Mouse (Mus musculus) intestine, embryonic 16.5 days (tissue): ENCODE measurements around the gene Plxnd1. TPM values are rescaled to one million over a fixed set of nuclear protein-coding genes. Genes with fewer than 3 reads are reported as not detected.
A peak's percentile ranks its signal among the peaks of the same experiment; 100 is the strongest.

Experiments
- ATAC-seq: fragments of 200-750 bp; cut with Nextera tagmentation; 2 replicates; pipeline ENCODE4 v1.8.0; 2017; ENCODE audit warnings: moderate TSS enrichment, moderate library complexity
- H3K27ac ChIP-seq: fragments of 300-500 bp; sonication (generic); 2 replicates; pipeline ENCODE4 v1.5.1; 2014; ENCODE audit warnings: mild to moderate bottlenecking, low read length
- H3K27me3 ChIP-seq: fragments of 300-500 bp; sonication (generic); replicated peaks from 2 replicates; pipeline ENCODE4 v1.6.1; 2014; ENCODE audit warnings: low read length, control low read depth, mixed read lengths; ENCODE audit not compliant: control insufficient read depth, insufficient read depth
- H3K36me3 ChIP-seq: fragments of 300-500 bp; sonication (generic); 2 replicates; pipeline ENCODE4 v1.6.1; 2014; ENCODE audit warnings: low read length, control low read depth; ENCODE audit not compliant: control insufficient read depth, insufficient read depth
- H3K4me1 ChIP-seq: fragments of 300-500 bp; sonication (generic); 2 replicates; pipeline ENCODE4 v1.6.1; 2014; ENCODE audit warnings: low read length, control low read depth, mixed read lengths; ENCODE audit not compliant: control insufficient read depth, insufficient read depth
- H3K4me2 ChIP-seq: fragments of 300-500 bp; sonication (generic); 2 replicates; pipeline ENCODE4 v1.6.1; 2014; ENCODE audit warnings: low read depth, low read length, control low read depth
- H3K4me3 ChIP-seq: fragments of 300-500 bp; sonication (generic); 2 replicates; pipeline ENCODE4 v1.5.1; 2014; ENCODE audit warnings: mild to moderate bottlenecking, low read length
- H3K9ac ChIP-seq: fragments of 300-500 bp; sonication (generic); 2 replicates; pipeline ENCODE4 v1.6.1; 2014; ENCODE audit warnings: low read depth, low read length
- H3K9me3 ChIP-seq: fragments of 300-500 bp; sonication (generic); 2 replicates; pipeline ENCODE4 v1.6.1; 2016; ENCODE audit warnings: low read length, control low read depth; ENCODE audit not compliant: control insufficient read depth
- WGBS: fragments of 180-500 bp; shearing (Covaris S2); extraction: QIAGEN DNeasy Blood & Tissue Kit; methylation state at CpG from one replicate; pipeline ENCODE4 v1.1.7; 2014; 5-methylcytosine and 5-hydroxymethylcytosine counted together
- polyA plus RNA-seq: library from polyadenylated mRNA; unstranded; fragments of >200 nt; fragmentation: Nextera tagmentation; extraction: Ambion mirVana; gene quantifications from 2 replicates; pipeline ENCODE4 v1.2.1, GENCODE M21; 2015

The Plxnd1 gene
- polyA plus RNA-seq, 1 experiment from 2014 or later = 19.3 TPM

DNA sequence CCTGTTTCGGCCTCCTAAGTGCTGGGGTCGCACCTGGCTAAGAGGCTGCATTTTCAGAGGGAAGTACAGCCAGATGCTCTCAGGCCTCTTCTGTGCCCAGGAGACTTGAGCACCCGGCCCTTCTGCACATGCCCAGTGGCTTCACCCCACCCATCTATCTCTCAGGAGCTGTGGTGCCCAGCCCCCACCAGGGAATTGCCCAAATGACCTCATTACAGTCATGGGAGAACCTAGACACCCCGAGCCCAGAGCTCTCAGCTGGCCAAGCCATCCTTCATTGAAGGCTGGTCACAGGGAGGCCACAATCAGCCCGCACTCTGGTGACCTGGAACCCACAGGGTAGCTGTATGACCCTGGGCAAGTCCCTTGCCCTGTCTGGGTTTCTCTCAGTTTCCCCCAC lies 5.8 kb downstream of the Plxnd1 start:
- ATAC-seq = no peak
- Histone ChIP-seq H3K27me3 (peaks cover 18% of the 10 kb centered on the region), H3K36me3 (no peaks in the 10 kb centered on the region), H3K9me3 (no peaks in the 10 kb centered on the region), H3K4me3 (peak overlapping the region; percentile 21; the same call in 1 of the 2 replicates), H3K27ac (no peak overlapping the region), H3K4me2 (peak overlapping the region; percentile 19; the same call in 1 of the 2 replicates), H3K4me1 (peaks cover 64% of the 10 kb centered on the region), H3K9ac (no peak overlapping the region)
- WGBS = 74% methylated on average over 5 of the region's 5 CpGs

DNA sequence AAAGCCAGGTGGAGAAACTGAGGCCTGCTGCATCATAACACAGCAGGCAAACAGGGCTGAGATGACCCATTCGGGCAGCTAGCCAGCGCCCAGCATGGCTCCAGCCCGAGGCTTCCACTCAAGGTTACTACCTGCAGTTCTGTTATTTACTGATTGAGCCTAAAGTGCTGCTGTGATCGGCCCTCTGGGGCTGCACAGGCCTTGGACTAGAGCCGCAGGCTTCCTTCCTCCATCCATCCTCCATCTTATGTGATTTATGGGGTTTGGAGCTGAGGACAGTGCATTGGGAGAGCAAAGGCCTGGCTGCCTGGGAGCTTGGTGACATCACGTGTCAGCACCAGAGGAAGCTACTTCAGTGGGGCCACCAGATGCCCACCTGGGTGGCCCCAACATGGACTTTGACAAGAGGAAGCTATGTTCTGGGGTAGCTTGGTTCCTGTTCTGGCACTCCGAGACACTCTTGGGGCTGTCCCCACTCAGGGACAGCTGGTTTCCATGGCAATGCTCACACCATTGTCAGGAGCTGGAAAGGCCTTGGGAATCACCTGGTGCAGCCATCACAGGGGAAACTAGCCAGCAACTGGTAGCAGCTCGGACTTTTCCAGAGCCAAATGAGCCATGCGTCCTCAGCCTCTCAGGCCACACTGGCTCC lies 7.6 kb downstream of the Plxnd1 start:
- Histone ChIP-seq H3K27ac (peak overlapping the region; percentile 57), H3K27me3 (peaks cover 3% of the 10 kb centered on the region; the same call in 1 of the 2 replicates), H3K4me1 (peaks cover 63% of the 10 kb centered on the region), H3K9ac (peak overlapping the region; percentile 7; the same call in 1 of the 2 replicates), H3K36me3 (no peaks in the 10 kb centered on the region), H3K4me2 (0 out of 2 replicates have a peak overlapping the region, but pooled peaks have one; percentile 22), H3K9me3 (no peaks in the 10 kb centered on the region), H3K4me3 (no peak overlapping the region)
- WGBS = 54% methylated on average over 9 of the region's 9 CpGs
- no peak for ATAC-seq

DNA sequence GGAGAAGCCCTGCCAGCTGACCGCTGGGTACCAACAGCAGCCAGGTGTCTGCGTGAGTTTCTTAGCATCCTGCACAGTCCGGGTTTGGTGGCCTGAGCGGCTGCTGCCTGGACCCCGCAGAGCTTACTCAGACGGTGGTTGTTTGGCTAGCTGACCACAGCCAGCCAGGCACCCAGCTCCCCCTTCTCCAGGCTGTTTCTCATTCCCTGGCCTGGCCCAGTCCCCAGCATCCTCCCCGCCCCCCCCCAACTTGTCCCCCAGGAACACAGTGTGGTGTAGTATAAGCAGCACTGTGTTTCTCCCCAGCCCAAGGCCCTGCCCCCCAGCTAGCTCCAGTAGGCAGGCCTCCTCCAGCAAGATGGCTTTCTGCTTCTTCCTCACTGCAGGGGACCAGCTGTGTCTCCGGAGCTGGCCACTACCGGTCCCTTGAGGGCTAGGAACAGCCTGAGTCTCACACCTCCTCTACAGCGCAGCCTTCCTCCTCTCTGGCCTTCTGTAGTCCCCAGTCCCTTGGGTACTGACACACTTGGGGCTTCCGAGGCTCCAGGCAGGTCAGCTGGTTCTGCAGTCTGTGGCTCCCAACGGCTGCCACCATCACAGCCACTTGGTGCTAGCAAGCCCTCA lies 8.2 kb downstream of the Plxnd1 start:
- H3K9ac ChIP-seq = peak overlapping the region; percentile 7; the same call in 1 of the 2 replicates
- H3K36me3 ChIP-seq = no peaks in the 10 kb centered on the region
- ATAC-seq = no peak
- peaks cover 3% of the 10 kb centered on the region; the same call in 1 of the 2 replicates for H3K27me3 ChIP-seq
- peaks cover 60% of the 10 kb centered on the region for H3K4me1 ChIP-seq
- 60% methylated on average over 12 of the region's 12 CpGs for WGBS
- peak overlapping the region; percentile 22; the same call in 1 of the 2 replicates for H3K4me2 ChIP-seq
- peak overlapping the region; percentile 57 for H3K27ac ChIP-seq
- no peak overlapping the region; the same call in 1 of the 2 replicates for H3K4me3 ChIP-seq
- no peaks in the 10 kb centered on the region for H3K9me3 ChIP-seq

DNA sequence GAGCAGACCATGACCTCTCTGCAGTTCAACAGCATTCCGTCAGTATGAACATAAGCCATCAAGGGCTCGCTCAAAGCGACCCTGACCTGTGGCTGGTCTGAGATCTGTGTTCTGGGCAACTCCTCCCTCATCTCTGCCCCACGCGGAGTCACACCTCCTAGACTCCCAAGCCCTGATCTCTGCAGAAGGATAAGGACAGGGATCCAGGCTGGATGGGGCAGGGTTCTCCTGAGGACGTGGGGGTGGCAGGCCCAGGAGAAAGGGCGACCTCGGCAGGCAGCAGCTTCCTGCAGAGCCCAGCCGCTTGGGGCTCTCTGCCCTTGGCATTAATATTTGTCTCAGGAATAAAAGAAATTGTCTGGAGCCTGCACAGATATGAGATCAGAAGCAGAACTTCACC lies 9.2 kb downstream of the Plxnd1 start:
- peak overlapping the region; percentile 32; the same call in 1 of the 2 replicates for H3K9ac ChIP-seq
- no peak for ATAC-seq
- peaks cover 3% of the 10 kb centered on the region; the same call in 1 of the 2 replicates for H3K27me3 ChIP-seq
- H3K4me2 ChIP-seq = peak overlapping the region; percentile 9; the same call in 1 of the 2 replicates
- no peaks in the 10 kb centered on the region for H3K9me3 ChIP-seq
- peaks cover 54% of the 10 kb centered on the region for H3K4me1 ChIP-seq
- WGBS = 43% methylated on average over 9 of the region's 9 CpGs
- no peaks in the 10 kb centered on the region for H3K36me3 ChIP-seq
- no peak overlapping the region for H3K4me3 ChIP-seq
- peak overlapping the region; percentile 16 for H3K27ac ChIP-seq

DNA sequence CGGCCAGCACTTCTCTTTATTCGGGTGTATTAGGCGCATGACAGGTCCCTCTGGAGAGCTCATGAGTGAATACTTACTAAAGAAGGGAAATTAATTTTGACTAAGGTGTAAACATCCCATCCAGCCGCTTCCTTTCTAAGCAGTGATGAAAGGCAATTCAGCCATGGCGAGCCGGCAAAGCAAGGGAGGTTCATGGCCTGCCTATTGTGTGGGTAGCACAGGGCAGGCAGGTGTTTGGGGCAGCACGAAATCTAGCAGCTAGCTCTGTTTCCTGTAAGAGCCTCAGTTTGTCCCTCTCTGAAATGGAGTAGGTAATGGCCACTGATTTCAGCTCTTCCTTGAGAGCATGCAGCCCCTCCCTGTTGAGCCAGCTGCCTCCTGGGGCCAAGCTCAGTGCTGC lies 10.2 kb downstream of the Plxnd1 start:
- peaks cover 55% of the 10 kb centered on the region for H3K4me1 ChIP-seq
- 0 out of 2 replicates have a peak overlapping the region, but pooled peaks have one; percentile 20 for H3K27ac ChIP-seq
- H3K4me2 ChIP-seq = no peak overlapping the region

DNA sequence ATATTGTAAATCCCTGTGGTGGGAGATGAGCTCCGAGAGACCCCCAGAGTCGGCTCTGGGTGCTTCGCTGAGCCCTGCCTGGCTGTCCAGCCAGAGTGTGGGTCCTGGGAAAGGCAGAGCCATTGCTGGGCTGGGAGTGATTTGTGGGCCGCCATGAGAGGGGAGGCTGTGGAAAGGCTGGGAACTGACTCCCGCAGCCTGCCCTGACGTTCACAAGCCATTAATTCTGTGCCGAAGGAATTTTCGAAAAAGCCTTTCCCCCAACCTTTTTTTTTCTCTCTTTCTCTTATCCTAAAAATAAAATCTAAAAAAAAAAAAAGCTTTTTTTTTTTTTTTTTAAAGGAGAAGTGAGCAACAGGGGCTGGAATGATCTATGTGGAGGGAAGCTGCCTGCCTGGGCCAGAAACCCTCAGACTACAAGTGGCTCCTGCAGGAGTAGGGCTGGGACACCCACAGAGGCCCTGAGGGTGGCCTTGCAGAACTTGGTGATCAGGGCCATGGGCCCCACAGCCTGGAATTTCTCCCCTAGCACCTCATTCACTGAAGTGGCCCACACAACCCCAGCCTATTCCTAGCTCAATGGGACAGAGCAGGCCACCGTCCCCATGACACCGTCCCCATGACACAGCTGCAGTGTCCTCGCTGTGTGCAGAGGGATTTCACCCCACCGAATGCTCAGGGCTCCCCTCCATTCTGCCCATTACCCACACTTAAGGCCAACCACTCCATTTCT lies 11.3 kb downstream of the Plxnd1 start:
- Histone ChIP-seq H3K36me3 (no peaks in the 10 kb centered on the region), H3K9ac (peak overlapping the region; percentile 34), H3K4me1 (peaks cover 50% of the 10 kb centered on the region), H3K27me3 (peaks cover 3% of the 10 kb centered on the region; the same call in 1 of the 2 replicates), H3K9me3 (no peaks in the 10 kb centered on the region), H3K4me2 (no peak overlapping the region), H3K27ac (peak overlapping the region; percentile 84), H3K4me3 (no peak overlapping the region)
- WGBS = 56% methylated on average over 12 of the region's 12 CpGs
- ATAC-seq = no peak

More for the DNA sequence above, 10.2 kb downstream of the Plxnd1 start:
- no peak overlapping the region for H3K9ac ChIP-seq
- H3K27me3 ChIP-seq = peaks cover 3% of the 10 kb centered on the region; the same call in 1 of the 2 replicates
- H3K36me3 ChIP-seq = no peaks in the 10 kb centered on the region
- no peak for ATAC-seq
- H3K9me3 ChIP-seq = no peaks in the 10 kb centered on the region
- 63% methylated on average over 7 of the region's 7 CpGs for WGBS
- no peak overlapping the region for H3K4me3 ChIP-seq

DNA sequence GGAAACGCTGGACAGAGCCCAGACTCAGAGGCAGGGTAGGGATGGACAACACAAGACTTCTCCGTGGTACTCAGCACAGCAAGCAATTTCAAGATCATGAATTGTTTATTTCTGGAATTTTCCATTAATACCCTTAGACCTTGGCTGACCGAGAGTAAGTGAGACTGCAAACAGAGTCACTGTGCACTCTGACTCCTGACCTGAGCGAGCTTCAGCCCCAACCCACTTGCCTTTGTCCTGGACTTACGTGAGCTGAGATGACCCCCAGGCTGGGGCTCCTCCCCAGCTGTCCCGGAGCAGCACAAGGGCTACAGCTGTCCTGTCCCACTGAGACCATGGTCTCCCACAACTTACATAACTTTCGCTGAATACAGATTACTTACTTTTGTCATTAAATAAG lies 11.9 kb downstream of the Plxnd1 start:
- Histone ChIP-seq H3K27me3 (peaks cover 3% of the 10 kb centered on the region; the same call in 1 of the 2 replicates), H3K4me1 (peaks cover 50% of the 10 kb centered on the region), H3K36me3 (no peaks in the 10 kb centered on the region), H3K4me2 (no peak overlapping the region; the same call in 1 of the 2 replicates), H3K9ac (peak overlapping the region; percentile 34; the same call in 1 of the 2 replicates), H3K9me3 (no peaks in the 10 kb centered on the region), H3K4me3 (no peak overlapping the region), H3K27ac (peak overlapping the region; percentile 84)
- WGBS = 53% methylated on average over 7 of the region's 7 CpGs
- no peak for ATAC-seq

DNA sequence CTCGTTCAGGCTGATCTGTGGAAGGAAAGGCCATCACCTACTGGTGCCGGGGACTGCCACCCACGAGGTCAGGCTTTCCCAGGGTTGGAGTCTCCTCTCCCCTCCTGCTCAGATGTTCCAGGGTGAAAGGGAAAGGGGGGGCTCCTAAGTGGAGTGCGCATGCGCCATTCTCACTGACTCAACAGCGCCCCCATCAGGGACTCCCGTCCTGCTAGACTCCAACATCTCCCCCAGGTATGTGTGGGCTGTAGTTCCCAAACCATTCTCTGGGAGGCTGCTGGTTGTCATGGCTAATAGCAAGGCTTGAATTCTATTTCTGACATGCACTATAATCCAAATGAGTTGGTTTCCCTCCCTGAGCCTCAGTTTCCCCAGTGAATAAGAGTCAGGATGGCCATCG lies 16.2 kb downstream of the Plxnd1 start:
- 66% methylated on average over 8 of the region's 8 CpGs for WGBS
- H3K36me3 ChIP-seq = 0 out of 2 replicates have a peak, but pooled peaks cover 4% of the 10 kb centered on the region
- H3K4me1 ChIP-seq = peaks cover 16% of the 10 kb centered on the region
- no peak for ATAC-seq
- no peak overlapping the region for H3K4me2 ChIP-seq
- no peak overlapping the region for H3K9ac ChIP-seq
- H3K4me3 ChIP-seq = no peak overlapping the region
- H3K27ac ChIP-seq = no peak overlapping the region
- no peaks in the 10 kb centered on the region for H3K9me3 ChIP-seq
- H3K27me3 ChIP-seq = no peaks in the 10 kb centered on the region

DNA sequence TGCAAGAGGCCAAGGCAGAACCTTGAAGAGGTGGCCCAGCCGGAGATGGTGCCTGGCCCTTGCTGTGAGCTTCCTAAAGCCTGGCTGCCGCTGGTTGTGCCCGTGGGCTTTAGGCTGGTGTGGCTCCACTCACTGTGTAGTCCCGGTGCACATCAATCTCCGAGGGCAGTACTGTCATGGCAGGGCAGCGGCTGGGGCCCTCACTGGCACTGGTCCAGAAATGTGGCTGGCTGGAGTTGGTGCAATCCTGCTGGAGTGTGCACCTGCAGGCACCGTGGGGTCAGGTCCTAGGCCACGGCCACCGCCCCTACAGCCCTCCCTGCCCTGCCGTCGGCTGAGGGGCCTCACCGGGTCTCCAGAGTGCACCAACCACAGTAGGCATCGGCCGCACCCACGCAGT lies 17.0 kb downstream of the Plxnd1 start:
- no peak overlapping the region for H3K4me3 ChIP-seq
- WGBS = 73% methylated on average over 15 of the region's 15 CpGs
- H3K27me3 ChIP-seq = no peaks in the 10 kb centered on the region
- no peaks in the 10 kb centered on the region for H3K9me3 ChIP-seq
- 0 out of 2 replicates have a peak, but pooled peaks cover 4% of the 10 kb centered on the region for H3K36me3 ChIP-seq
- peaks cover 13% of the 10 kb centered on the region for H3K4me1 ChIP-seq
- no peak overlapping the region for H3K4me2 ChIP-seq
- ATAC-seq = 0 out of 2 replicates have a peak, but pooled peaks have one; percentile 8
- H3K27ac ChIP-seq = no peak overlapping the region
- H3K9ac ChIP-seq = no peak overlapping the region
